Mouse (Mus musculus) mouse embryonic stem cell (cell line): ENCODE data around the gene Stk11ip.

ENCODE experiments used
- in situ Hi-C, 2 experiments: fragments of 300-500 bp; cut with MboI; formaldehyde crosslinking; loops; 1 replicate in 1 of 2; 3 replicates in 1 of 2; pipeline ENCODE4 v1.14.3; 2019 to 2020; ENCODE audit warnings: low sequenced_read_pairs in 2 of 2, low pct_unique_long_range_greater_than_20kb in 1 of 2, mixed read lengths in 1 of 2; ENCODE audit not compliant: unreplicated experiment in 1 of 2

The Stk11ip gene

DNA sequence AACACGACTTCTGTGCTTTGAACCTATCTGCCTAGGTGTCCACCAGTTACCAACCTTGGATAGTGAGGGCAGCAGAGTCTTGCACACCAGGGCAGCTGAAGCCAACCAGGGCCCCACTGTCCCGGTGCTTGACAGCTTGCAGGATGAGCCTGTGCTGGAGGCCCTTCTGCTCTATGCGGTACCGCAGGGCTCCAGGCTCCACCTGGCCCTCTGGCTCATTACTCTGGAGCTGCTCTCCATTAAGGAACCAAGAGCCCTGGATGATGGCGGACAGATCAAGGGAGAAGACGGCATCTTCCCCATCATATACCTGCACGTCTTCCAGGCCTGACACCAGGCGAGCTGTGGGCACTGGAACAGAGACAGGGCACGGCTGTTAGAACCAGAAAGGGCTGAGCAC, 19.4 kb upstream of the Stk11ip start:
- in situ Hi-C loops, result no loop called here

DNA sequence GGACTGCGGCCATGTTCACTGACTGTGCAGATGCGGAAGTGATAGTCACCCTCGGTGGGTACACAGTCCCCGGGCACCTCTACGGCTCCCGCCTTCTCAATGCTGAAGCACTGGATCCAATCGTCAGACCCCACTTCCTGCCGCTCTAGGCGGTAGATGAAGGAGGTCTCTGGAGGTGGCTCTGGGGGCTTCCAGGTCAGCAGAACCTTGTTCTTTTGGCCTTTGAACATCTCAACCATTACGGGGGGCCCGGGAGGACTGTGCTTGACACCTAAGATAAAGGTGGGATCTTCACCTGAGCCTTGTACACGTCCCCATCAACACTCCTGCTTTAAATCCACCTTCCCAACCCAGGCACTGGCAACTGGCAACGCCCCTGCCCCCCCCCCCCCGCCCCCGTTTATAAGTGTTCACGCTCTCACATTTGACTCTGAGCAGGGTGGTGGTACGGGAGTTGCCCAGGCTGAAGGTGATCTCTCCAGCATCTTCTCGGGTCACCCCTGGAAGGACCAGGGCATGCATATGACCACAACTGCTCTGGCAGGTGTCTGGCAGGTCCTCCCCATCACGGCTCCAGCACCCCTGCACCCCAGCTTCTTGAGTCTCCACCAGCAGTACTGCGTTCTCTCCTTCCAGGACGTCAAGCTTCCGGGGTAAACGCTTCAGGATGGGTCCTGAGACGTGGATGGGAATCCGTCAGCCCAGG, 18.2 kb upstream of the Stk11ip start:
- in situ Hi-C loops, result no loop called here

DNA sequence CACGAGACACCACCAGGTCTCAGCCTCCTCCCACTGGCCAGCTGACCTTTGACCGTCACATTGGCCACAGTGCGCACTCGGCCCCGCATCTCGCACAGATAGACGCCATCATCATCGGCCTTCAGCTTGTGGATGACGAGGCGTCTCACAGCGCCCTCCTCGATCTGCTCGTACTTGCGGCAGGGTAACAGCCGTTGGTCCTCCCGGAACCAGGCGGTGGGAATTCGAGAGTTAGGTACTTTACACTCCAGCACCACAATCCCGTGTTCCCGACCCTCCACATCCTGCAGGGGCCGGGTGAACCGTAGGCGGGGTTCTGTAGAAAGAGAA, 17.7 kb upstream of the Stk11ip start:
- in situ Hi-C loops, result no loop called here

DNA sequence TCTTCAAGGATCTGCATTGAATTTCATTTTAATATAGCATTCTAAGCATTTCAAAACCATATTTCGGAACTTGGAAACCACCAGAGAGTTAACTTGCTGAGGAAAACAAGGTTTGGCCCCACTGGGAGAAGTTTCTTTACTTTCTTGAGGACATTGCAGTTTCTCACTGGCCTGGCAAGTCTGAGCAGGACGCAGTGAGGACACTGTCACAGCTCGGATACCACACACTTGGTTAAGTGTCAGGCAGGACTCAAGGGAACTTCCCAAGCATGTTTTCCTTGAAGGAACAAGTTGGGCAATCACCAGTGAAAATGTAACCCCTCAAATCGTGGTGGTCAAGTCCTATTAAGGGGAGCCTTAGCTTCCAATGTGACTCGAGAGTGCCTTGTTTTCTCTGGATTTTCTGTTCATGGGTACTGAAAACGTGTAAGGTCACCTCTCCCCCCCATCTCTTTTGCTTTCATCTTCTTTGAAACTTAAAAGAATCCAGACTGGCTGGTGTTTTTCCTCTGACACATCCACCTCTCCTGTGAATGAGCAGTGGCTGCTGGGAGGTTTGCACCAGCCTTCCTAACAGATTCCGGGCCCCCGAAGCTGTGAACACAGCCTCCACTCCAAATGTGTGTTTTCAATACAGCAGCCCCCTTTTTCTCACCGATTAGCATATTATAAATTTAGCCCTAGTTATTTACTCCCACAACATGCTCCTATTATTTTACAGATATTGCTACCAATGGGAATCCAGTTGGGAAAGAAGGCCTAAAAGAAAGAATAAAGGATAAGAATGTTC, 16.9 kb upstream of the Stk11ip start:
- in situ Hi-C loops, result no loop called here

DNA sequence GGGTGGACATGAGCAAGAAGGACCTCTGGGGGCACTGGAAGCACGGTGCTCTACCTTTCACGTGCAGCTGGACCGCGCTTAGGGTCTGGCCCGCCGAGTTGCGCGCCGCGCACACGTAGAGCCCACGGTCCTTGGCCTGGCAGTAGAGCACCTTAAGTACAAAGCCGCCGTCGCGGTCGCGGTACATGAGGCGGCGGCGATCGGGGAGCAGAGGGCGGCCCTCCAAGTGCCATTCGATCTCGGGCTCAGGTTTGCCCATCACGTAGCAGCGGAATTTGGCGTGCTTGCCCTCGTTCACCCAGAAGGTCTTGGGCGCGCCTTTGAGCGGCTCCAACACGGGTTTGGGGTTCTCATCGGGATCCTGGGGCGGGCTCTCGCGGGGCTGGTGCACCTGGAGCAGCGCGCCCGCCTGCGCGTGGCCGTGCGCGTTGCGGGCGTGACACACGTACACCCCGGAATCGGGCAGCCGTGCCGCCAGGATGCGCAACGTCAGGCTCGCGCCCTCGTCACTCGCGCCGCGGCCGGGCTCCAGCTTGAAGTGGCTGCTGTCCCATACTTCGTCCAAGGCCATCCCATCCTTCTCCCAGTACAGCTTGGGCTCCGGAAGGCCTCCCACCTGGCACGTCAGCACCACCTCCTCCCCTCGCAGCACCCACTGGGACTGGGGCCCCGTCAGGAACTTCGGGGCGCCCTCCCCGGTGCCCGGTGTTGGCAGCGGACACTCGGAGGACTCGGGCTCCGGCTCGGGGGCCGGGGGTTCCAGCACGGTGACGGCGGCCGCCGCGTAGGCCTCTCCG, 16.0 kb upstream of the Stk11ip start:
- in situ Hi-C loops, result no loop called here

DNA sequence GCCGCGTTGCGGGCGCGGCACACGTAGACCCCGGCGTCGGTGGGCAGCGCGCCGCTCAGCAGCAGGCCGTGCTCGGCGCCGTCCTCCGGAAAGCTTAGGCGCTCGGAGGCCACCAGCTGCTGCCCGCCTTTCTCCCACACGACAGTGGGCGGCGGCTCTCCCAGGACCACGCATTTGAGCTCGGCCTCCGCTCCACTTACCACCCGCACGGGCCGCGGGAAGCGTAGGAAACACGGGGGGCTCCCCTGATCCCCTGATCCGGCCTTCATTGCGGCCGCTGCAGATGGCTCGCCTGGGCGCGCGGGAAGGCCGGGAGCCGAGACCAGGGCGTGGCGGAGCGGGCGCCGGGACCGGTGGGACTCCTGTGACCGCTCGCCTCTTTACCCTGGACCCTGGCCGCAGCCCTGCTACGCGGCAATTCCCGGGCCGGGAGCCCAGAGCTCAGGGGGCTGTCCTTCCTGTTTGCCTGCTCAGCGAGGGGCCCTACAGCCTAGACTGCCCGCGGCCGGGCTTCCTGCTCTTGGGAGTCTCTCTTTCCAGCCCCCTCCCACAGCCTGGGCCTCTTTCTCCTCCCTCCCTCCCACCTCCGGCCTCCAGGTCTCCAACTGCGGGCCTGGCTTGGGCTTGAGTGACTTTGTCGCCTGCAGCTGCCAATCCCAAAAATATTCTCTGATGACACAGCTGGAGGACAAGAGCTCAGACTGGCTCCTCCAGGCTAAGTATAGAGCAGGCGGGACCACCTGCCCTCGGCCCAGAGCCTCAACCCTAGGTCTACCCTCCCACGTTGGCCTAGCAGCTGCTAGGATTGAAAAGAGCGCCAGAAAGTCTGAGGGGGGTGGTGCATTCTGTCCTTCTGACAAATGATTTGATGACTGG, 15.1 kb upstream of the Stk11ip start, which contains the start of gene Obsl1:
Gene Obsl1 (minus strand): TSS at position 497 of the 876 bp plus-strand sequence.
- in situ Hi-C loops, result no loop called here

DNA sequence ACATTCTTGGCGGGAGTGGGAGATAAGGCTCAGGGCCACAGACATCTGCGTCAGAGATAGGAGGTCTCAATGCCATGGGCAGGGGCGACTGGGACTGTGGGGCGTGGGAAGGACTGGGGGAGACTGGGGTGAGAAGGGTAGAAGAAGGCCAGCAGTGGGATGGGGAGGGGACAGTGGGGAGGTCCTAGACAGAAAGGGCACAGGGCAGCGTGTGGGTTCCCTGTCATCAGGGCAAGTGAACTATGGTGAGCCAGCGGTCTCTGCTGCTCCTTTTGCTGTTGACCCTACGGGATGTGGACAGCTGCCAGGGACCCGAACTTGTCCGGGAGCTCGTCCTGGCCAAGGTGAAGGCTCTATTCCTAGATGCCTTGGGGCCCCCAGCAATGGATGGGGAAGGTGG, 14.3 kb upstream of the Stk11ip start, which contains the start of gene Inha:
Gene Inha (plus strand): TSS at position 72 of the 400 bp plus-strand sequence.
- in situ Hi-C loops, result no loop called here

DNA sequence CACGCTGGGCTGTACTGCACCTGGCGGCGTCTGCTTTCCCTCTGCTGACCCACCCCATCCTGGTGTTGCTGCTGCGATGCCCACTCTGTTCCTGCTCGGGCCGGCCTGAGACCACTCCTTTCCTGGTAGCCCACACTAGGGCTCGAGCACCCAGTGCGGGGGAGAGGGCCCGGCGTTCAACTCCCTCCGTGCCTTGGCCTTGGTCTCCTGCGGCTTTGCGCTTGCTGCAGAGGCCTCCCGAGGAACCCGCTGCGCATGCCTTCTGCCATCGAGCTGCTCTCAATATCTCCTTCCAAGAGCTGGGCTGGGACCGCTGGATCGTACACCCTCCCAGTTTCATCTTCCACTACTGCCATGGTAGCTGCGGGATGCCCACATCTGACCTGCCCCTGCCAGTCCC, 11.7 kb upstream of the Stk11ip start:
- in situ Hi-C loops, result no loop called here

DNA sequence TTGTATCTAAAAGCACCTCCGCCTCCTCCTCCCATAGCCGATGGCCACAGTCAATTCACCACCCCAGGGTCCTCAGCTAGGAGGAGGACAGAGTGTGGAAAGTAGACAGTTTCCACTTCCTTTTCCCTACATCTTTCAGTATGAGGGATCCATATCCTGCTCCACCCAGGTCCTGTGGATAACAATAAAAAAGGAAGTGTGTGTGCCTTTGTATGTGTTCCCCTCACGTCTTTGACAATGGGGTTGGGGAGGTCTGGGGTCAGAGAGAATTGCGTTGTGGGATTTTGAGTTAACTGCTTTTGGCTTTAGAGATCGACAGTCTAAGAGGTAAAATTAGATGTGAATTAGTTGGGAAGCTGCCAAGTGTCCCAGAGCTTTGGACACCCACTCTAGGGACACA, 11.2 kb upstream of the Stk11ip start:
- in situ Hi-C loops, result no loop called here

DNA sequence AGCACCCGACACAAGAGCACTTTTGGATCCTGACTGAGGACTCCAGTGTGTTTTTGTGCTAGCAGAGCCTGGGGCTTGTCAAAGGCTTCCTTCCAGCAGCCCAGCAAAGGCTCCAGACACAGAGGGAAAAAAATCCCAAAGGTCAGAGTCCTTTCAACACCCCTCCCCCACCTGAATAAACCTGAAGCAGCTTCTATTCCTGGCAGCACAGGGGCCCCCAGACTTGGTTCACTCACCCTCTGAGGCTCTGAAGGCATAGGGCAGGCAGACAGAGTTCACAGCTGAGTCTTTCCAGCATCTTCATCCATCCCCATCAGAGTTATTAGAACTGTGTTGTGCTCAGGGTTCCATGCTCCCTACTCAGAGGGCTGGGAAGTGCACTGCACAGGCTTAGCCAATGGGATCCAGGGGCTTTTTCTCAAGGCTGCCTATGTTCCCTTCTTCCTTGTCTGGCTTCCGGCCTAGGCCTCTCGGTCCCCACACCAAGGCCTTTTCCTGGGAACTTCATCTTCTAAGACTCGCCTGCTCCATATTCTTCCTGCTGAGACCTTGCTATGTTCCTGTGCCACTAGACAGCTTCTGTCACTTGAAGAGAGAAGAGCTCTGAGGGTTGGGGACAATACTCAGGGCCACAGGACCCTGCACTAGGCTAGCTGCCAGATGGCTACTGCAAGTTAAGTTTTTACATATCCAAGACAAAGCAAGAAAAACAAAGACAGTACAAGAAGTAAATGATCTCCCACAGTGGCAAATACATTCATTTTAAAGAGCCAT, 9.7 kb upstream of the Stk11ip start:
- in situ Hi-C loops, result no loop called here

DNA sequence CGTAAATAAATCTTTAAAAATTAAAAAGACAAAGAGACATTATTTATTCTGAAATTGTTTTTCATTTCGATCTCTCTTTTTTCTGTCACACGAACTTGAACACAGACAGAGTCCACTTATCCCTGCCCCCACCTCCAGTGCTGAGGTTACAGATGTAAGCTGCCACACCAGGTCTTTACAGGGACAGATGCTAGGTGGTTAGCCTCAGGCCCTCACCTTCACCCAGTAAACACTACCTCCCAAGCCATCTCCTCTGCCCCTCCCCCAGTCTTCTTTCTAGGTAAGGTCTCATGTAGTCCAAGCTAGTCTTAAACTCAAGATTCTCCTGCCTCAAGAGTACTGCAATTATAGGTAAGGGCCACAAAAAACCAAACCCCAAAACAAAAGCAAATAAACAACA, 8.8 kb upstream of the Stk11ip start:
- in situ Hi-C loops, result no loop called here

DNA sequence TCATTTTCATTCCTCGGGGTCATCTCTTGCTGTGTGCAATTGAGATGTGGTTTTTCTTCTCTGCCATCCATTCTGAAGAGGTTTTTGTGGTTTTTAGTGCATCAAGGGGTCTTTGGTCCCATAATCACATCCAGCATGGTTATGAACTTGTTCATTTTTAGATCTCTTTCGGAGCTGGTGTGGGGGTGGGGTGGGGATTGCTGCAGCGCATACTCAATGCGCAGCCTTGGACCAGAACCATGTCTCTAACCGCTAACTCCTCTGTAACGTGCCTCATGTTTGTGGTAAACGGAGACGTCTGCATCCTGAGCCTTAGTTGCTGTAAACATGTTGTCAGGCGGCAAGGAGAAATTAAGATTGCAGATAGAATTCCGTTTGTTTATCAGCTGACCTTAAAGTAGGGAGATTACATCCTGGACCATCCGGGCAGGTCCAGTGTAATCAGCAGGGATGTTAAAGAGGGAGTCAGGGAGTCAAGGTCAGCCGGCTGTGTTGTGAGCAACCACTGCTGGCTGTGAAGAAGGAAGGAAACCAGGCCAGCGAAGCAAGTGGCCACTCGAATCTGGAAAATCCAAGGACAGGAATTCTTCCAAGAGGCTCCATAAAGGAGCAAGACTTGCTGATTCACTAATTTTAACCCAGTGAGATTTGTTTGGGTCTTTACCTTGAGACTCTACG, 4.5 kb upstream of the Stk11ip start:
- in situ Hi-C loops, result no loop called here

DNA sequence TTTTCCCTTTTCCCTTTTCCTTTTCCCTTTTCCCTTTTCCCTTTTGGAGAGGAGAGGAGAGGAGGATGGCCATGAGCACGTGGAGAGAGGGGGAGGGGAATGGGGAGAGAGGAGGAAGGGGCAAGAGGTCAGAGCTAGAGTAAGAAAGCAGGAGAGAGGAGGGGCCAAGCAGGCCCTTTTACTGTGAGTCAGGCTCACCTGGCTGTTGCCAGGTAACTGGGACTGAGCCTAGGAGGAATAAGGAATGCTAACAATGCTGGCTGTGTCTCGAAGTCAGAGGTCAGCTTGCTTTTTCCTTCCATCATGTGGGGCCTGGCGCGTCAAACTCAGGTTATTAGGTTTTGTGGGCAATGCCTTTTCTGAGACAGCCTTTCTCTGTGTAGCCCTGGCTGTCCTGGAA, 3.3 kb upstream of the Stk11ip start:
- in situ Hi-C loops, result no loop called here

DNA sequence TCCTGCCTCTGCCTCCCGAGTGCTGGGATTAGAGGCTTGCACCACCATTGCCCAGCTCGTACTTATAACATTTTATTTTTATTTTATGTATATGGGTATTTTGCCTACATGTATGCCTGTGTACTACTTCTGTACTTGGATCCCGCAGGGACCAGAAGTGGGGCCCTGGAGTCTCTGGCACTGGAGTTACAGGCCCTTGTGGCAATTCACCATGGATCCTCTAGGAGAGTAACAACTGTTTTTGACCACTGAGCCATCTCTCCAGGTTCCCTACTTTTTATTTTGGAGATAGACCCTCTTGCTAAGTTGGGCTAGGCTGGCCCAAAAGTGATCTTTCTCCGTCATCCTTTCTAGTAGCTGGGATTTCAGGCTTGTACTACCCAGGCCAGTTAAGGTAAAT, 2.9 kb upstream of the Stk11ip start:
- in situ Hi-C loops, result no loop called here

DNA sequence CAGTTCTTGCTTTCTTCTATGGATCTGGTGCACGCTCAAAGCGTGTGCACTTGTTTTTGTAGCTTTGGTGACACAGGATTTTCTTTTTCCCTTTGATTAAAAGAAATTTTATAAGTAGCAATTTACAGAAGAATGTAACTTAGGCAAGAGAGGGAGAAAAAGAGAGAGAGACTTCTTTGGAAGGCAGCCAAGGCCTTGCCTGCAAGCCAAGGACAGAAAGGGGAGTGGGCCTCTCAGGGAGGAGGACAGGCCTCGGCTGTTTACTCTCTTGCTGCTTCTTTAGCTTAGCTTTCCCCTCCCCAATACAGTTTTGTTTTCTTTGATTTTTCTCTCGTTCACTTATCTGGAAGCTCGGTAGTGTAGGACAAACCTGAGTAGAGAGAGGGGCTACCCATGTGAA, 1.8 kb upstream of the Stk11ip start:
- in situ Hi-C loops, result no loop called here

DNA sequence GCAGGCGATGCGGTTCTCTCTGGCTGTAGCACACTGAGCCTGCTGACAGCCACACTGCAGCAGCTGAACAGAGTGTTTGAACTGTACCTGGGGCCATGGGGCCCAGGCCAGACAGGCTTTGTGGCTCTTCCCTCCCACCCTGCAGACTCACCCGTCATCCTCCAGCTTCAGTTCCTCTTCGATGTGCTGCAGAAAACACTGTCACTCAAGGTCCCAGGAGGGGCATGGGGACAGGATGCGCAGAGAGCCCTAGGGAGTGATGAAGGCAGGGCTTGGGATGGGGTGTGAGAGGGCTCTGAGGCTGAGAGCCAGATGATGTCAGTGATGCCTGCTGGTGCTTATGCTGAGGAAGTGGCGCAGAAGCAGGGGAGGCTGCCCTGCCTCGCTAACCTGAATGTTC, 3.4 kb downstream of the Stk11ip start:
- in situ Hi-C loops, result no loop called here

DNA sequence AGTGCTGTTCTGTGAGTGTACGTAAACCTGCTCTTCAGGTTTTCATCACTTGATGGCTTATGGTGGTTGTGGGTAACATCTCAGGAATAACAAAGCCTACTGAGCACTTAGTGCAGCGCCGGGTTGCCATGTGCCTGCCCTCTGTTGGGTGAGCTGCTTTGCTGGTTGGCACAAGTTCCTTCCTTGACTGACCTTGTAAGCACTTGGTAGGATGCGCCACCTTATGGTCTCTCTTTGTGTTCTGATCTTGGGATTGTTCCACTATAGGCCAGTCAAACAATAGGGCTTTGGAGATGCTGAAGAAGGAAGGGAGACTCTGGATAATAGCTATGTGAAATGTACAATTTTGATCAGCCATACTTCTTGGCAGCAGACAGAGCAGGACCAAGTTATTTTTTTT, 9.2 kb downstream of the Stk11ip start:
- in situ Hi-C loops, result no loop called here
